Mouse (Mus musculus) liver, postnatal 0 days (tissue): ENCODE measurements around the gene Eml2. TPM values are rescaled to one million over a fixed set of nuclear protein-coding genes. Genes with fewer than 3 reads are reported as not detected.
A peak's percentile ranks its signal among the peaks of the same experiment; 100 is the strongest.

Experiments
- ATAC-seq: fragments of 200-750 bp; cut with Nextera tagmentation; 2 replicates; pipeline ENCODE4 v1.8.0; 2017; ENCODE audit warnings: mild to moderate bottlenecking, moderate library complexity
- DNase-seq: peaks from one replicate; pipeline ENCODE4 v3.0.0-alpha.2; 2016
- H3K27ac ChIP-seq: fragments of 300-500 bp; sonication (generic); 2 replicates; pipeline ENCODE4 v1.5.1; 2014; ENCODE audit warnings: antibody characterized with exemption, moderate library complexity, mild to moderate bottlenecking, low read depth
- H3K27me3 ChIP-seq: fragments of 300-500 bp; sonication (generic); 2 replicates; pipeline ENCODE4 v1.6.1; 2014; ENCODE audit warnings: low read length, control low read depth, mixed read lengths; ENCODE audit not compliant: insufficient read depth
- H3K36me3 ChIP-seq: fragments of 300-500 bp; sonication (generic); replicated peaks from 2 replicates; pipeline ENCODE4 v1.6.1; 2014; ENCODE audit warnings: mild to moderate bottlenecking, control low read depth, low read length, moderate library complexity, mixed read lengths; ENCODE audit not compliant: insufficient read depth
- H3K4me1 ChIP-seq: fragments of 300-500 bp; sonication (generic); 2 replicates; pipeline ENCODE4 v1.6.1; 2014; ENCODE audit warnings: antibody characterized with exemption, mild to moderate bottlenecking, control low read depth; ENCODE audit not compliant: insufficient read depth
- H3K4me2 ChIP-seq: fragments of 300-500 bp; sonication (generic); 2 replicates; pipeline ENCODE4 v1.6.1; 2014; ENCODE audit warnings: low read depth, mild to moderate bottlenecking, low read length, moderate library complexity, mixed read lengths
- H3K4me3 ChIP-seq: fragments of 300-500 bp; sonication (generic); 2 replicates; pipeline ENCODE4 v1.5.1; 2014; ENCODE audit warnings: low read depth, low read length
- H3K9ac ChIP-seq: fragments of 300-500 bp; sonication (generic); replicated peaks from 2 replicates; pipeline ENCODE4 v1.6.1; 2014; ENCODE audit warnings: mild to moderate bottlenecking, moderate library complexity
- H3K9me3 ChIP-seq: fragments of 300-500 bp; sonication (generic); 2 replicates; pipeline ENCODE4 v1.6.1; 2016; ENCODE audit warnings: mild to moderate bottlenecking, control low read depth, low read length, mixed read lengths
- CTCF ChIP-seq: sonication (generic); IDR thresholded peaks from 2 replicates; pipeline ENCODE4 v1.5.1; 2016; ENCODE audit warnings: antibody characterized with exemption, low read depth
- EP300 ChIP-seq: IDR thresholded peaks from 2 replicates; pipeline ENCODE4 v1.6.1; 2016; ENCODE audit warnings: antibody characterized with exemption, low read depth, mild to moderate bottlenecking
- WGBS: fragments of 180-500 bp; shearing (Covaris S2); extraction: QIAGEN DNeasy Blood & Tissue Kit; methylation state at CpG from one replicate; pipeline ENCODE4 v1.1.7; 2014; ENCODE audit not compliant: insufficient replicate concordance; 5-methylcytosine and 5-hydroxymethylcytosine counted together
- polyA plus RNA-seq: library from polyadenylated mRNA; unstranded; fragments of >200 nt; fragmentation: Nextera tagmentation; extraction: Ambion mirVana; gene quantifications from 2 replicates; pipeline ENCODE4 v1.2.1, GENCODE M21; 2015

Gene Eml2
- polyA plus RNA-seq, 1 experiment from 2014 or later, result 3.3 TPM

DNA sequence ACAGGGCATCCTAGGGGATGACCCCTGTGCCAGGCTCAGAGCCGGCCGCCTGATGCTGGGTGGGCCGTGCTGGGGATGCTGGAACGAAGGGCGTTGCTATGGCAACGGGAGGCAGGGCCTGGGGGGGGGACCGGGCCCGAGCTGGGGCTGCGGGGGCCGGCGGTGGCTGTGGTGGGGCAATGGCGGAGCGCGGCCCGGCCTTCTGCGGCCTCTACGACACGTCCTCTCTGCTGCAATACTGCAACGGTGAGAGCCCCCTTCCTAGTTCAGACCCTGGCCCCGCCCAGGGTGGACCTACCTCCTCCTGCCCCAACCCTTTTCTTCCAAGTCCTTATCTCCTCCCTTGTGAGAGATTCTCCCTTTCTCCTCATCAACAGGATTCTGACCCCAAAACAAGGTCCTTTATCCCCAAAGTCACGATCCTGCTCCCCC lies 311 bp downstream of the Eml2 start:
- ATAC-seq, result no peak
- Histone ChIP-seq H3K4me1 (peaks cover 24% of the 10 kb centered on the region), H3K4me2 (no peak overlapping the region), H3K27ac (no peak overlapping the region), H3K36me3 (no peaks in the 10 kb centered on the region), H3K27me3 (peaks cover 51% of the 10 kb centered on the region), H3K9ac (no peak overlapping the region), H3K4me3 (no peak overlapping the region), H3K9me3 (no peaks in the 10 kb centered on the region)
- DNase-seq, result no peak
- 5% methylated on average over 18 of the region's 21 CpGs for WGBS
- TF ChIP-seq EP300, result no peak
- TF ChIP-seq CTCF, result no peak

GRCm38 (mm10) chr7:19177216-19177615 lies 995 bp downstream of the Eml2 start:
- H3K4me1 ChIP-seq, result peaks cover 31% of the 10 kb centered on the region
- H3K36me3 ChIP-seq, result no peaks in the 10 kb centered on the region
- no peak for TF ChIP-seq EP300
- TF ChIP-seq CTCF, result no peak
- H3K27ac ChIP-seq, result no peak overlapping the region
- no peak overlapping the region for H3K4me2 ChIP-seq
- H3K9me3 ChIP-seq, result no peaks in the 10 kb centered on the region
- DNase-seq, result no peak
- H3K4me3 ChIP-seq, result no peak overlapping the region
- H3K27me3 ChIP-seq, result peaks cover 51% of the 10 kb centered on the region
- no peak overlapping the region for H3K9ac ChIP-seq
- 73% methylated on average over 7 of the region's 7 CpGs for WGBS
- no peak for ATAC-seq

DNA sequence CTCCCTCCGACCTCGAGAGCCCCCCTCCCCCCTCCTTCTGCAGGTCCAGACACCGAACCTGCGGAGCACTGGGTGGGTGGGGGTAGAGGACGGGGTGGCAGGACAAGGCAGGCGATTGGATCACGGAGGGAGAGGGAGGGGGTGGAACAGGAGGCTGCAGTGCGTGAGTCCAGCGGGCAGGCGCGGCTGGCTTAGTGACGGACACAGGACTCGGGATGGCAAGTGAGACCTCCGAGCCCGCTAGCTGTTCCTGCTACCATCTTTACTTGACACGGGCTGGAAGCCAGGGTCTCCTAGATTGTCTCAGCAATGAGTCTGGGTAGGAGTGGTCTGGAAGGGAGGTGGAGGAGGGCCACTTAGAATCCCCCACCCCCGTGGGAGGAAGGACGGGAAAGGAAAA lies 1.8 kb downstream of the Eml2 start:
- H3K27me3 ChIP-seq, result peaks cover 51% of the 10 kb centered on the region
- H3K4me3 ChIP-seq, result 0 out of 2 replicates have a peak overlapping the region, but pooled peaks have one; percentile 1
- no peak overlapping the region for H3K9ac ChIP-seq
- TF ChIP-seq EP300, result no peak
- H3K4me2 ChIP-seq, result no peak overlapping the region
- no peak overlapping the region for H3K27ac ChIP-seq
- no peaks in the 10 kb centered on the region for H3K36me3 ChIP-seq
- WGBS, result 20% methylated on average over 18 of the region's 18 CpGs
- peaks cover 28% of the 10 kb centered on the region for H3K4me1 ChIP-seq
- ATAC-seq, result no peak
- no peaks in the 10 kb centered on the region for H3K9me3 ChIP-seq
- no peak for DNase-seq

GRCm38 (mm10) chr7:19178443-19179092 lies 2.3 kb downstream of the Eml2 start:
- no peak overlapping the region for H3K27ac ChIP-seq
- H3K27me3 ChIP-seq, result peaks cover 51% of the 10 kb centered on the region
- no peak for TF ChIP-seq EP300
- TF ChIP-seq CTCF, result peak; percentile 89
- H3K4me1 ChIP-seq, result peaks cover 28% of the 10 kb centered on the region
- H3K36me3 ChIP-seq, result no peaks in the 10 kb centered on the region
- 0 out of 2 replicates have a peak overlapping the region, but pooled peaks have one; percentile 4 for H3K4me3 ChIP-seq
- 5% methylated on average over 27 of the region's 27 CpGs for WGBS
- H3K9ac ChIP-seq, result no peak overlapping the region
- no peak for ATAC-seq
- no peaks in the 10 kb centered on the region for H3K9me3 ChIP-seq
- peak; percentile 84 for DNase-seq
- peak overlapping the region; percentile 30; the same call in 1 of the 2 replicates for H3K4me2 ChIP-seq

- Histone ChIP-seq H3K36me3 (no peaks in the 10 kb centered on the region), H3K27me3 (peaks cover 49% of the 10 kb centered on the region), H3K9ac (no peak overlapping the region), H3K4me3 (0 out of 2 replicates have a peak overlapping the region, but pooled peaks have one; percentile 4), H3K27ac (no peak overlapping the region), H3K4me2 (no peak overlapping the region; the same call in 1 of the 2 replicates), H3K4me1 (peaks cover 28% of the 10 kb centered on the region), H3K9me3 (no peaks in the 10 kb centered on the region)
- peak; percentile 26 for ATAC-seq
- DNase-seq, result peak; percentile 72
- WGBS, result 2% methylated on average over 30 of the region's 32 CpGs
- TF ChIP-seq CTCF (peak; percentile 77), EP300 (no peak)
Observed at GRCm38 (mm10) chr7:19179173-19179572, 3.0 kb downstream of the Eml2 start.

GRCm38 (mm10) chr7:19179936-19180335 lies 3.7 kb downstream of the Eml2 start:
- H3K9ac ChIP-seq, result no peak overlapping the region
- no peak overlapping the region for H3K4me3 ChIP-seq
- peaks cover 49% of the 10 kb centered on the region for H3K27me3 ChIP-seq
- no peak for TF ChIP-seq EP300
- TF ChIP-seq CTCF, result no peak
- peaks cover 28% of the 10 kb centered on the region for H3K4me1 ChIP-seq
- no peak overlapping the region for H3K27ac ChIP-seq
- ATAC-seq (no peak), DNase-seq (no peak)
- no peak overlapping the region for H3K4me2 ChIP-seq
- WGBS, result 39% methylated on average over 6 of the region's 6 CpGs
- H3K9me3 ChIP-seq, result no peaks in the 10 kb centered on the region
- no peaks in the 10 kb centered on the region for H3K36me3 ChIP-seq
